9 mouse cellular contexts compared by ENCODE assay signal in genomic region chr11:9317076-9317929, GRCm38 (mm10).
A peak's percentile ranks its signal among the peaks of the same experiment; 100 is the strongest.
DNase-seq lines count a peak whose midpoint lies in the region; ATAC-seq and TF ChIP-seq lines count a peak whose summit lies in the region.
"Had no signal": no experiment of that assay in that cellular context is flagged by ENCODE, and none has a peak within 500 bp of the region (broad histone marks: within the 10 kb centered on the region; RNA-seq: fewer than 3 reads in every experiment).

No protein-coding gene starts in this region.

- H3K27ac ChIP-seq in testis, adult 2 months (ENCODE audit: control insufficient read depth, insufficient read depth, low read depth, low read length) = no peak overlapping the region
- no peak overlapping the region for H3K27ac ChIP-seq in liver, postnatal 0 days (ENCODE audit: low read depth)
- no peak overlapping the region for H3K27ac ChIP-seq in neural tube, embryonic 14.5 days (ENCODE audit: low read depth, low read length)
- H3K27ac ChIP-seq: embryonic facial prominence, embryonic 13.5 days had no signal

- no peak for TF ChIP-seq POLR2A in testis, adult 2 months (IDR thresholded peaks at IDR 0.05; ENCODE audit: control insufficient read depth, low read depth, low read length)

- peak; percentile 72 for ATAC-seq in common myeloid progenitor, adult 5-6 weeks (replicated peaks; ENCODE audit: low read depth, poor library complexity, severe bottlenecking)
- ATAC-seq in liver, postnatal 0 days = no peak
- ATAC-seq in neural tube, embryonic 14.5 days (ENCODE audit: low read depth) = peak; percentile 95

- H3K36me3 ChIP-seq in testis, adult 2 months (ENCODE audit: control insufficient read depth, insufficient read depth, low read length) = no peaks in the 10 kb centered on the region
- no peaks in the 10 kb centered on the region for H3K36me3 ChIP-seq in liver, postnatal 0 days (replicated peaks; ENCODE audit: insufficient read depth, low read length)
- H3K36me3 ChIP-seq in neural tube, embryonic 14.5 days (ENCODE audit: control insufficient read depth, insufficient read depth, low read length) = no peaks in the 10 kb centered on the region
- H3K36me3 ChIP-seq: embryonic facial prominence, embryonic 13.5 days had no signal

- no peak overlapping the region for H3K9ac ChIP-seq in liver, postnatal 0 days (replicated peaks)
- H3K9ac ChIP-seq in neural tube, embryonic 14.5 days (replicated peaks; ENCODE audit: low read depth, low read length) = no peak overlapping the region
- H3K9ac ChIP-seq: embryonic facial prominence, embryonic 13.5 days had no signal

- no peak overlapping the region for H3K4me3 ChIP-seq in testis, adult 2 months (ENCODE audit: control insufficient read depth, low read depth, low read length)
- no peak overlapping the region for H3K4me3 ChIP-seq in liver, postnatal 0 days (ENCODE audit: low read depth, low read length)
- no peak overlapping the region for H3K4me3 ChIP-seq in neural tube, embryonic 14.5 days (ENCODE audit: low read depth, low read length)
- H3K4me3 ChIP-seq: embryonic facial prominence, embryonic 13.5 days had no signal

- intact Hi-C loops in gastrocnemius, postnatal 36 days (cut with DNase I) = no loop called here

- no peak for TF ChIP-seq EP300 in liver, postnatal 0 days (IDR thresholded peaks at IDR 0.05; ENCODE audit: low read depth)

- H3K4me1 ChIP-seq in testis, adult 2 months (ENCODE audit: control insufficient read depth, insufficient read depth, low read length) = no peaks in the 10 kb centered on the region
- no peaks in the 10 kb centered on the region for H3K4me1 ChIP-seq in liver, postnatal 0 days (ENCODE audit: insufficient read depth)
- no peaks in the 10 kb centered on the region for H3K4me1 ChIP-seq in neural tube, embryonic 14.5 days (ENCODE audit: control insufficient read depth, insufficient read depth, low read length)
- H3K4me1 ChIP-seq: embryonic facial prominence, embryonic 13.5 days had no signal

- TF ChIP-seq CTCF in testis, adult 2 months (IDR thresholded peaks at IDR 0.05; ENCODE audit: control insufficient read depth, insufficient read depth, insufficient replicate concordance, low read depth, low read length) = peak; percentile 55; the same call in 1 of the 2 replicates
- peak; percentile 86 for TF ChIP-seq CTCF in liver, postnatal 0 days (IDR thresholded peaks at IDR 0.05; ENCODE audit: low read depth)

- no peak overlapping the region for H3K4me2 ChIP-seq in liver, postnatal 0 days (ENCODE audit: low read depth, low read length)
- no peak overlapping the region for H3K4me2 ChIP-seq in neural tube, embryonic 14.5 days (ENCODE audit: low read depth, low read length)
- H3K4me2 ChIP-seq: embryonic facial prominence, embryonic 13.5 days had no signal

- no peaks in the 10 kb centered on the region for H3K9me3 ChIP-seq in liver, postnatal 0 days (ENCODE audit: low read length)
- H3K9me3 ChIP-seq in neural tube, embryonic 14.5 days (ENCODE audit: control insufficient read depth, low read length) = no peaks in the 10 kb centered on the region
- H3K9me3 ChIP-seq: embryonic facial prominence, embryonic 13.5 days had no signal

- 25% methylated on average over 6 of the region's 6 CpGs for WGBS in liver, postnatal 0 days (ENCODE audit: insufficient replicate concordance)
- WGBS in neural tube, embryonic 14.5 days = 37% methylated on average over 6 of the region's 6 CpGs

- H3K27me3 ChIP-seq in testis, adult 2 months (ENCODE audit: control insufficient read depth, insufficient read depth, low read length) = no peaks in the 10 kb centered on the region
- H3K27me3 ChIP-seq in liver, postnatal 0 days (ENCODE audit: insufficient read depth, low read length) = no peaks in the 10 kb centered on the region
- H3K27me3 ChIP-seq in neural tube, embryonic 14.5 days (ENCODE audit: control insufficient read depth, insufficient read depth, low read length) = no peaks in the 10 kb centered on the region
- H3K27me3 ChIP-seq: embryonic facial prominence, embryonic 13.5 days had no signal

- no peak for DNase-seq in testis, postnatal 14 days (ENCODE audit: low spot score)
- peak; percentile 19 to 20 for DNase-seq in gastrocnemius, postnatal 36 days
- peak; percentile 61 to 75 for DNase-seq in kidney, postnatal 25 days
- peak; percentile 71 for DNase-seq in liver, postnatal 0 days
- DNase-seq in thymus, postnatal 14 days = peak; percentile 44
